Mouse (Mus musculus) MEL (cell line): ENCODE data around the gene Cdc40.

ENCODE experiments used
- BHLHE40 ChIP-seq: IDR thresholded peaks from 2 replicates; pipeline ENCODE4 v1.6.1; 2012; ENCODE audit warnings: low read depth, mild to moderate bottlenecking, inconsistent platforms, low read length, improper control_type of control experiment, borderline replicate concordance
- CHD1 ChIP-seq: IDR thresholded peaks from 2 replicates; pipeline ENCODE4 v1.6.1; 2012; ENCODE audit warnings: low read depth, mild to moderate bottlenecking, inconsistent platforms, low read length, improper control_type of control experiment
- CHD2 ChIP-seq: IDR thresholded peaks from 2 replicates; pipeline ENCODE4 v1.6.1; 2011; ENCODE audit warnings: low read length, improper control_type of control experiment
- CTCF ChIP-seq, 3 experiments: IDR thresholded peaks in 2 of 3; conservative IDR thresholded peaks in 1 of 3; 2 replicates each; pipeline ENCODE4 v1.5.1; 2011 to 2012; ENCODE audit warnings: low read length in 3 of 3, low read depth in 2 of 3, mild to moderate bottlenecking in 2 of 3, improper control_type of control experiment in 1 of 3, inconsistent platforms in 1 of 3, mixed read lengths in 1 of 3, moderate library complexity in 1 of 3; ENCODE audit not compliant: control insufficient read depth in 1 of 3, insufficient read depth in 1 of 3, poor library complexity in 1 of 3, severe bottlenecking in 1 of 3
- E2F4 ChIP-seq: IDR thresholded peaks from 2 replicates; pipeline ENCODE4 v1.6.1; 2011; ENCODE audit warnings: low read depth, low read length, improper control_type of control experiment, borderline replicate concordance
- GATA1 ChIP-seq: IDR thresholded peaks from 2 replicates; pipeline ENCODE4 v1.6.1; 2011; ENCODE audit warnings: low read depth, low read length, improper control_type of control experiment
- KAT2A ChIP-seq: conservative IDR thresholded peaks from 2 replicates; pipeline ENCODE4 v1.6.1; 2012; ENCODE audit warnings: low read depth, low read length, improper control_type of control experiment, inconsistent platforms
- MAZ ChIP-seq: IDR thresholded peaks from 2 replicates; pipeline ENCODE4 v1.6.1; 2012; ENCODE audit warnings: low read depth, mild to moderate bottlenecking, inconsistent platforms, low read length, improper control_type of control experiment
- MXI1 ChIP-seq: IDR thresholded peaks from 2 replicates; pipeline ENCODE4 v1.6.1; 2011; ENCODE audit warnings: mild to moderate bottlenecking, low read depth, low read length, improper control_type of control experiment
- POLR2A ChIP-seq, 2 experiments: IDR thresholded peaks; 2 replicates each; pipeline ENCODE4 v1.6.1; 2011 to 2012; ENCODE audit warnings: low read length in 2 of 2, mild to moderate bottlenecking in 2 of 2, control low read depth in 1 of 2, improper control_type of control experiment in 1 of 2, low read depth in 1 of 2, moderate library complexity in 1 of 2; ENCODE audit not compliant: control insufficient read depth in 1 of 2, insufficient read depth in 1 of 2, poor library complexity in 1 of 2
- RCOR1 ChIP-seq: IDR thresholded peaks from 2 replicates; pipeline ENCODE4 v1.6.1; 2012; ENCODE audit warnings: low read depth, mild to moderate bottlenecking, inconsistent platforms, low read length, improper control_type of control experiment
- SIN3A ChIP-seq: IDR thresholded peaks from 2 replicates; pipeline ENCODE4 v1.6.1; 2012; ENCODE audit warnings: low read length, improper control_type of control experiment, inconsistent platforms
- TAL1 ChIP-seq: IDR thresholded peaks from 2 replicates; pipeline ENCODE4 v1.6.1; 2012; ENCODE audit warnings: mild to moderate bottlenecking, inconsistent platforms, low read length, moderate library complexity, mixed read lengths

DNA sequence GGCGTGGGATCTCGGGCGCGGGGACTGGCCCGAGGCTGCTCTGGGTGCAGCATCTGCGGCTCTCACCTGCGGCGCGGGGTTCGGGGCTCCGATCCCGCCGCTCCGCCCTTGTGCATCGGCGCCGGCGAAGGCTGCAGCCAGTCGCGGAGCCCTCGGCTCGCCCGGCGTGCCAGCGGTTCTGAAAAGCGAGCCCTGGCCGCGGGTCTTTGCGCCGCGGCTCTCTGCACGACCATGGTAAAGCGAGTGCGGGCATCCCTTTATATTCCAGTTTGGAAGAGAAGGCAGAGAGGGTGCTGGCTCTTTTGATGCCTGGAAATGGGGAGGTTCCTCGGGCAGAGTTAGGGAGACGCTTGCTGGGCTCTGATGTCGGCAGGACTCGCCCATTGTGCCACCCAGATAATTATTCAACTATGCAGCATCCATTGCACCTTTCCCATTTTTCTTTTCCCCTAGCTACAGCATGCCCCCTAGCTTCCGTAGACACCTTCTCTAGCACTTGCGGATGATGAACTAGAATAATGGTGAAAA lies 1.2 kb upstream of the Cdc40 start:
- peak; percentile 57; the same call in 1 of the 2 replicates for TF ChIP-seq CHD1
- no peak for TF ChIP-seq CHD2
- no peak for TF ChIP-seq MAZ
- TF ChIP-seq GATA1 = no peak
- no peak for TF ChIP-seq TAL1
- no peak for TF ChIP-seq KAT2A
- peak in 1 of 3 experiments; percentile 34; a peak in 2 of 6 replicates for TF ChIP-seq CTCF (IDR thresholded peaks at IDR 0.05 in 2 of 3, conservative IDR thresholded peaks at IDR 0.05 in 1 of 3; ENCODE audit: control insufficient read depth in 1 of 3, insufficient read depth in 1 of 3, low read depth in 2 of 3, low read length in 3 of 3, poor library complexity in 1 of 3, severe bottlenecking in 1 of 3)
- no peak for TF ChIP-seq E2F4
- peak; percentile 63 for TF ChIP-seq SIN3A
- no peak for TF ChIP-seq BHLHE40
- TF ChIP-seq RCOR1 = no peak
- TF ChIP-seq MXI1 = no peak; the same call in 1 of the 2 replicates
- TF ChIP-seq POLR2A (IDR thresholded peaks at IDR 0.05; ENCODE audit: control insufficient read depth in 1 of 2, insufficient read depth in 1 of 2, low read depth in 1 of 2, low read length in 2 of 2, poor library complexity in 1 of 2) = no peak
